8 mouse cellular contexts compared by ENCODE assay signal in genomic region chr11:105456497-105456907, GRCm38 (mm10). TPM values are rescaled to one million over a fixed set of nuclear protein-coding genes. Genes with fewer than 3 reads are reported as not detected.
DNase-seq lines count a peak whose midpoint lies in the region; ATAC-seq and TF ChIP-seq lines count a peak whose summit lies in the region.

TSS of gene March10 (minus strand) at chr11:105456735.

- peaks cover 6% of the 10 kb centered on the region; the same call in 1 of the 2 replicates for H3K27me3 ChIP-seq in embryonic facial prominence, embryonic 15.5 days
- H3K27me3 ChIP-seq in midbrain, postnatal 0 days (ENCODE audit: insufficient read depth, low read length): no peaks in the 10 kb centered on the region

- H3K4me3 ChIP-seq in embryonic facial prominence, embryonic 15.5 days (replicated peaks): peak within 1 kb of the TSS; percentile 49
- peak within 1 kb of the TSS; percentile 51 for H3K4me3 ChIP-seq in left cerebral cortex, adult 2 months
- H3K4me3 ChIP-seq in midbrain, postnatal 0 days (ENCODE audit: low read depth, low read length): peak within 1 kb of the TSS; percentile 40

- TF ChIP-seq CTCF in left cerebral cortex, adult 2 months (IDR thresholded peaks at IDR 0.05): no peak
- TF ChIP-seq CTCF in midbrain, postnatal 0 days (IDR thresholded peaks at IDR 0.05): no peak

- peaks cover 9% of the 10 kb centered on the region for H3K4me1 ChIP-seq in embryonic facial prominence, embryonic 15.5 days
- peaks cover 8% of the 10 kb centered on the region for H3K4me1 ChIP-seq in midbrain, postnatal 0 days (ENCODE audit: insufficient read depth, low read length)

- intact Hi-C loops in heart, postnatal 10 days (cut with DNase I): no loop called here
- intact Hi-C loops in left cerebral cortex, adult 2 months (cut with DNase I): loop anchor here (1.0 to 5.0 kb wide), 4 partner anchors 36 to 133 kb away; partner anchors contain the start of gene Tanc2

- ATAC-seq in embryonic facial prominence, embryonic 15.5 days (ENCODE audit: insufficient number of reproducible peaks, low FRiP score, low TSS enrichment, low read depth): peak; percentile 70; the same call in 1 of the 2 replicates
- ATAC-seq in midbrain, postnatal 0 days (ENCODE audit: low FRiP score): peak; percentile 91

- WGBS in embryonic facial prominence, embryonic 15.5 days: under 1% methylated on average over 35 of the region's 35 CpGs
- WGBS in midbrain, postnatal 0 days: 3% methylated on average over 35 of the region's 35 CpGs

- peak within 1 kb of the TSS; percentile 88 for H3K4me2 ChIP-seq in embryonic facial prominence, embryonic 15.5 days (replicated peaks)
- peak within 1 kb of the TSS; percentile 77 for H3K4me2 ChIP-seq in midbrain, postnatal 0 days (ENCODE audit: low read depth, low read length, poor library complexity, severe bottlenecking)

- no peak within 1 kb of the TSS for H3K27ac ChIP-seq in embryonic facial prominence, embryonic 15.5 days (replicated peaks)
- H3K27ac ChIP-seq in left cerebral cortex, adult 2 months: peak within 1 kb of the TSS; percentile 83
- peak within 1 kb of the TSS; percentile 90 for H3K27ac ChIP-seq in midbrain, postnatal 0 days (ENCODE audit: low read depth, low read length)

- 0 out of 2 replicates have a peak within 1 kb of the TSS, but pooled peaks have one; percentile 23 for H3K9ac ChIP-seq in embryonic facial prominence, embryonic 15.5 days
- H3K9ac ChIP-seq in midbrain, postnatal 0 days (replicated peaks; ENCODE audit: low read length, poor library complexity, severe bottlenecking): peak within 1 kb of the TSS; percentile 55

- DNase-seq in Muller cell, postnatal 12 days (ENCODE audit: inconsistent ontology term): peak; percentile 53
- DNase-seq in adrenal gland, postnatal 36 days: peak; percentile 18 to 46
- peak; percentile 38 to 43 for DNase-seq in heart, postnatal 10 days
- peak; percentile 82 to 84 for DNase-seq in left cerebral cortex, adult 2 months (ENCODE audit: extremely low spot score in 1 of 2, low spot score in 2 of 2)
- peak; percentile 85 for DNase-seq in midbrain, postnatal 0 days (ENCODE audit: low spot score)
- DNase-seq in testis, postnatal 14 days (ENCODE audit: low spot score): peak; percentile 69
- no peak for DNase-seq in c-Kit-positive CD71-positive TER-119-positive erythroid progenitor cells, embryonic 14.5 days (ENCODE audit: low spot score)

- H3K9me3 ChIP-seq in embryonic facial prominence, embryonic 15.5 days (replicated peaks): no peaks in the 10 kb centered on the region
- no peaks in the 10 kb centered on the region for H3K9me3 ChIP-seq in midbrain, postnatal 0 days (ENCODE audit: low read length)

- H3K36me3 ChIP-seq in embryonic facial prominence, embryonic 15.5 days: no peaks in the 10 kb centered on the region
- no peaks in the 10 kb centered on the region for H3K36me3 ChIP-seq in midbrain, postnatal 0 days (ENCODE audit: insufficient read depth, low read length)

RNA-seq across cellular contexts. Expression of gene March10, which starts in this region (rescaled TPM):
- total RNA-seq in adrenal gland, postnatal 36 days (2021): not detected
- polyA plus RNA-seq in embryonic facial prominence, embryonic 15.5 days (2015; fragmentation: Nextera tagmentation; extraction: Ambion mirVana): 0.27 and 0.50 TPM in 2 replicates
- total RNA-seq in heart, postnatal 10 days (2021): not detected
- total RNA-seq in left cerebral cortex, adult 2 months (2021): 1 to 10 TPM; 2.0 to 3.8 TPM
- total RNA-seq in midbrain, postnatal 0 days (2014; rRNA removed): 0.57 and 0.77 TPM in 2 replicates
- polyA plus RNA-seq in midbrain, postnatal 0 days (2015; fragmentation: Nextera tagmentation; extraction: Ambion mirVana): 0.69 and 0.94 TPM in 2 replicates

Comparison
In these comparisons a context has a peak if more than half of its experiments do, and no peak if none do; other contexts are left out.
1. Peak in DNase-seq in adrenal gland, postnatal 36 days; RNA of the gene not detected or under 1 TPM.
2. Peak in ATAC-seq, H3K4me3 ChIP-seq, H3K9ac ChIP-seq and H3K4me2 ChIP-seq in embryonic facial prominence, embryonic 15.5 days; RNA of the gene not detected or under 1 TPM.
3. Peak in DNase-seq in heart, postnatal 10 days; RNA of the gene not detected or under 1 TPM.
4. Peak in DNase-seq, ATAC-seq, H3K4me3 ChIP-seq, H3K27ac ChIP-seq, H3K9ac ChIP-seq and H3K4me2 ChIP-seq in midbrain, postnatal 0 days; RNA of the gene not detected or under 1 TPM.